Mouse (Mus musculus) stomach, embryonic 16.5 days (tissue): ENCODE data around the gene Raf1. TPM values are rescaled to one million over a fixed set of nuclear protein-coding genes. Genes with fewer than 3 reads are reported as not detected.
A peak's percentile ranks its signal among the peaks of the same experiment; 100 is the strongest.

ENCODE experiments used
- ATAC-seq: fragments of 200-750 bp; cut with Nextera tagmentation; 2 replicates; pipeline ENCODE4 v1.8.0; 2017; ENCODE audit warnings: moderate number of reproducible peaks, moderate TSS enrichment; ENCODE audit not compliant: insufficient read depth, low FRiP score
- H3K27ac ChIP-seq: fragments of 300-500 bp; sonication (generic); 2 replicates; pipeline ENCODE4 v1.5.1; 2014; ENCODE audit warnings: low read length
- H3K27me3 ChIP-seq: fragments of 300-500 bp; sonication (generic); 2 replicates; pipeline ENCODE4 v1.6.1; 2014; ENCODE audit warnings: low read length, control low read depth, mixed read lengths; ENCODE audit not compliant: control insufficient read depth, insufficient read depth
- H3K36me3 ChIP-seq: fragments of 300-500 bp; sonication (generic); 2 replicates; pipeline ENCODE4 v1.6.1; 2014; ENCODE audit warnings: low read length; ENCODE audit not compliant: control insufficient read depth, insufficient read depth
- H3K4me1 ChIP-seq: fragments of 300-500 bp; sonication (generic); 2 replicates; pipeline ENCODE4 v1.6.1; 2014; ENCODE audit warnings: low read length, control low read depth, mixed read lengths; ENCODE audit not compliant: control insufficient read depth, insufficient read depth
- H3K4me2 ChIP-seq: fragments of 300-500 bp; sonication (generic); 2 replicates; pipeline ENCODE4 v1.6.1; 2014; ENCODE audit warnings: low read depth, low read length, mixed read lengths
- H3K4me3 ChIP-seq: fragments of 300-500 bp; sonication (generic); replicated peaks from 2 replicates; pipeline ENCODE4 v1.5.1; 2014; ENCODE audit warnings: mild to moderate bottlenecking, low read length
- H3K9ac ChIP-seq: fragments of 300-500 bp; sonication (generic); 2 replicates; pipeline ENCODE4 v1.6.1; 2014; ENCODE audit warnings: low read length
- H3K9me3 ChIP-seq: fragments of 300-500 bp; sonication (generic); replicated peaks from 2 replicates; pipeline ENCODE4 v1.6.1; 2016; ENCODE audit warnings: low read length, control low read depth; ENCODE audit not compliant: control insufficient read depth
- WGBS: fragments of 180-500 bp; shearing (Covaris S2); extraction: QIAGEN DNeasy Blood & Tissue Kit; methylation state at CpG from one replicate; pipeline ENCODE4 v1.1.7; 2014; 5-methylcytosine and 5-hydroxymethylcytosine counted together
- polyA plus RNA-seq: library from polyadenylated mRNA; unstranded; fragments of >200 nt; fragmentation: Nextera tagmentation; extraction: Ambion mirVana; gene quantifications from 2 replicates; pipeline ENCODE4 v1.2.1, GENCODE M21; 2015

Gene Raf1
- polyA plus RNA-seq, 1 experiment from 2014 or later: 76.9 TPM

- 37% methylated on average over 5 of the region's 5 CpGs for whole genome bisulfite sequencing
Measured at GRCm38 (mm10) chr6:115592458-115592857, 84.0 kb downstream of the Raf1 start, which contains the start of gene Mkrn2os. Gene Mkrn2os (minus strand): TSS chr6:115592576.

GRCm38 (mm10) chr6:115591692-115592359, 84.6 kb downstream of the Raf1 start:
- Histone ChIP-seq H3K27me3 (no peaks in the 10 kb centered on the region), H3K4me1 (peaks cover 3% of the 10 kb centered on the region; the same call in 1 of the 2 replicates), H3K9me3 (no peaks in the 10 kb centered on the region), H3K36me3 (no peaks in the 10 kb centered on the region), H3K27ac (0 out of 2 replicates have a peak overlapping the region, but pooled peaks have one; percentile 6), H3K4me2 (peak overlapping the region; percentile 45), H3K4me3 (peak overlapping the region; percentile 23), H3K9ac (peak overlapping the region; percentile 17; the same call in 1 of the 2 replicates)
- WGBS: 75% methylated on average over 19 of the region's 19 CpGs
- ATAC-seq: 0 out of 2 replicates have a peak, but pooled peaks have one; percentile 23

More at GRCm38 (mm10) chr6:115592458-115592857, 84.0 kb downstream of the Raf1 start, which contains the start of gene Mkrn2os:
- H3K4me3 ChIP-seq: peak within 1 kb of the TSS; percentile 23
- H3K9me3 ChIP-seq: no peaks in the 10 kb centered on the region
- peaks cover 3% of the 10 kb centered on the region; the same call in 1 of the 2 replicates for H3K4me1 ChIP-seq
- H3K4me2 ChIP-seq: peak within 1 kb of the TSS; percentile 45
- H3K36me3 ChIP-seq: no peaks in the 10 kb centered on the region
- peak within 1 kb of the TSS; percentile 23 for H3K9ac ChIP-seq
- peak; percentile 86; the same call in 1 of the 2 replicates for ATAC-seq
- 0 out of 2 replicates have a peak within 1 kb of the TSS, but pooled peaks have one; percentile 6 for H3K27ac ChIP-seq
- H3K27me3 ChIP-seq: no peaks in the 10 kb centered on the region

- WGBS: 87% methylated on average over 10 of the region's 10 CpGs
- no peak overlapping the region for H3K4me3 ChIP-seq
- no peaks in the 10 kb centered on the region for H3K4me1 ChIP-seq
- no peak for ATAC-seq
- no peaks in the 10 kb centered on the region for H3K27me3 ChIP-seq
- H3K9ac ChIP-seq: no peak overlapping the region
- H3K36me3 ChIP-seq: no peaks in the 10 kb centered on the region
- H3K27ac ChIP-seq: no peak overlapping the region
- H3K9me3 ChIP-seq: no peaks in the 10 kb centered on the region
- no peak overlapping the region for H3K4me2 ChIP-seq
Measured at GRCm38 (mm10) chr6:115586321-115586720, 90.1 kb downstream of the Raf1 start.

GRCm38 (mm10) chr6:115584176-115584575, 92.3 kb downstream of the Raf1 start:
- H3K4me1 ChIP-seq: no peaks in the 10 kb centered on the region
- H3K27me3 ChIP-seq: no peaks in the 10 kb centered on the region
- H3K4me3 ChIP-seq: no peak overlapping the region
- no peak overlapping the region for H3K4me2 ChIP-seq
- no peaks in the 10 kb centered on the region for H3K9me3 ChIP-seq
- H3K9ac ChIP-seq: no peak overlapping the region
- no peak overlapping the region for H3K27ac ChIP-seq
- 76% methylated on average over 3 of the region's 3 CpGs for WGBS
- H3K36me3 ChIP-seq: no peaks in the 10 kb centered on the region
- ATAC-seq: no peak

GRCm38 (mm10) chr6:115583430-115584125, 92.9 kb downstream of the Raf1 start:
- no peaks in the 10 kb centered on the region for H3K9me3 ChIP-seq
- ATAC-seq: no peak
- H3K9ac ChIP-seq: no peak overlapping the region
- no peak overlapping the region for H3K4me2 ChIP-seq
- no peak overlapping the region for H3K27ac ChIP-seq
- no peaks in the 10 kb centered on the region for H3K4me1 ChIP-seq
- H3K27me3 ChIP-seq: no peaks in the 10 kb centered on the region
- WGBS: 77% methylated on average over 6 of the region's 6 CpGs
- peaks cover 5% of the 10 kb centered on the region; the same call in 1 of the 2 replicates for H3K36me3 ChIP-seq
- H3K4me3 ChIP-seq: no peak overlapping the region

GRCm38 (mm10) chr6:115582328-115583115, 93.9 kb downstream of the Raf1 start:
- no peak overlapping the region for H3K9ac ChIP-seq
- H3K4me3 ChIP-seq: no peak overlapping the region
- peaks cover 12% of the 10 kb centered on the region for H3K36me3 ChIP-seq
- H3K27ac ChIP-seq: no peak overlapping the region
- H3K27me3 ChIP-seq: no peaks in the 10 kb centered on the region
- WGBS: 84% methylated on average over 10 of the region's 10 CpGs
- H3K9me3 ChIP-seq: no peaks in the 10 kb centered on the region
- H3K4me1 ChIP-seq: no peaks in the 10 kb centered on the region
- no peak for ATAC-seq
- no peak overlapping the region for H3K4me2 ChIP-seq

- 84% methylated on average over 3 of the region's 3 CpGs for WGBS
- no peak overlapping the region for H3K27ac ChIP-seq
- H3K9me3 ChIP-seq: no peaks in the 10 kb centered on the region
Measured at GRCm38 (mm10) chr6:115580810-115581209, 95.6 kb downstream of the Raf1 start.

GRCm38 (mm10) chr6:115577941-115578340, 98.5 kb downstream of the Raf1 start:
- no peak for ATAC-seq
- Histone ChIP-seq H3K36me3 (peaks cover 15% of the 10 kb centered on the region), H3K4me1 (no peaks in the 10 kb centered on the region), H3K9ac (no peak overlapping the region), H3K27ac (no peak overlapping the region), H3K4me3 (no peak overlapping the region), H3K4me2 (no peak overlapping the region), H3K9me3 (no peaks in the 10 kb centered on the region), H3K27me3 (no peaks in the 10 kb centered on the region)
- WGBS: 92% methylated on average over 9 of the region's 9 CpGs

More at GRCm38 (mm10) chr6:115580810-115581209, 95.6 kb downstream of the Raf1 start:
- no peak for ATAC-seq
- Histone ChIP-seq H3K27me3 (no peaks in the 10 kb centered on the region), H3K4me1 (no peaks in the 10 kb centered on the region), H3K9ac (no peak overlapping the region), H3K36me3 (peaks cover 15% of the 10 kb centered on the region), H3K4me2 (no peak overlapping the region), H3K4me3 (no peak overlapping the region)
